9 mouse cellular contexts compared by ENCODE assay signal in genomic region chr9:21183421-21183820, GRCm38 (mm10). TPM values are rescaled to one million over a fixed set of nuclear protein-coding genes. Genes with fewer than 3 reads are reported as not detected.
DNase-seq lines count a peak whose midpoint lies in the region; ATAC-seq and TF ChIP-seq lines count a peak whose summit lies in the region.
"Had no signal": no experiment of that assay in that cellular context is flagged by ENCODE, and none has a peak within 500 bp of the region (broad histone marks: within the 10 kb centered on the region; RNA-seq: fewer than 3 reads in every experiment).

No protein-coding gene starts in this region.

- no peak overlapping the region for H3K9ac ChIP-seq in lung, embryonic 16.5 days (ENCODE audit: low read length)

- peak overlapping the region; percentile 95 for H3K27ac ChIP-seq in gastrocnemius, adult 2 months
- H3K27ac ChIP-seq in lung, embryonic 16.5 days (ENCODE audit: low read length) = no peak overlapping the region

- no peak for ATAC-seq in lung, embryonic 16.5 days (ENCODE audit: low read depth)

- intact Hi-C loops in gastrocnemius, adult 2 months (cut with DNase I) = no loop called here

- no peaks in the 10 kb centered on the region for H3K9me3 ChIP-seq in lung, embryonic 16.5 days (ENCODE audit: control insufficient read depth, low read length)
- H3K9me3 ChIP-seq in megakaryocyte, embryonic 14.5 days = no peaks in the 10 kb centered on the region

- H3K4me2 ChIP-seq in lung, embryonic 16.5 days (ENCODE audit: low read depth, low read length) = peak overlapping the region; percentile 57

- no peak for TF ChIP-seq CTCF in gastrocnemius, adult 2 months (IDR thresholded peaks at IDR 0.05)

- 81% methylated on average over 6 of the region's 6 CpGs for WGBS in lung, embryonic 16.5 days

- H3K4me1 ChIP-seq in lung, embryonic 16.5 days (replicated peaks; ENCODE audit: control insufficient read depth, insufficient read depth, low read length) = peaks cover 14% of the 10 kb centered on the region
- peaks cover 68% of the 10 kb centered on the region for H3K4me1 ChIP-seq in megakaryocyte, embryonic 14.5 days

- DNase-seq in gastrocnemius, adult 2 months = no peak
- no peak for DNase-seq in gastrocnemius, postnatal 25 days
- DNase-seq in lung, postnatal 4 days = no peak
- peak; percentile 60 for DNase-seq in induced T-regulatory cell, adult 2 months (ENCODE audit: low read depth)
- DNase-seq in testis, postnatal 14 days (ENCODE audit: low spot score) = no peak
- DNase-seq in adrenal gland, adult 18-20 months (ENCODE audit: low spot score in 2 of 2) = no peak
- DNase-seq: cerebellum, adult 18-20 months had no signal

- no peaks in the 10 kb centered on the region for H3K27me3 ChIP-seq in lung, embryonic 16.5 days (ENCODE audit: control insufficient read depth, insufficient read depth, low read depth, low read length)
- H3K27me3 ChIP-seq in megakaryocyte, embryonic 14.5 days (replicated peaks) = no peaks in the 10 kb centered on the region

- H3K36me3 ChIP-seq in lung, embryonic 16.5 days (ENCODE audit: control insufficient read depth, insufficient read depth, low read length) = no peaks in the 10 kb centered on the region
- peaks cover 14% of the 10 kb centered on the region for H3K36me3 ChIP-seq in megakaryocyte, embryonic 14.5 days (replicated peaks; ENCODE audit: low read length)

- peak overlapping the region; percentile 85 for H3K4me3 ChIP-seq in gastrocnemius, adult 2 months
- no peak overlapping the region for H3K4me3 ChIP-seq in lung, embryonic 16.5 days (ENCODE audit: low read length)
- peak overlapping the region; percentile 91 for H3K4me3 ChIP-seq in megakaryocyte, embryonic 14.5 days (replicated peaks)

RNA-seq across cellular contexts. Expression of gene Pde4a, which starts 17.9 kb away (rescaled TPM):
- total RNA-seq in gastrocnemius, adult 2 months (2021) = 10 to 100 TPM; 39.0 to 66.8 TPM
- total RNA-seq in gastrocnemius, postnatal 25 days (2021) = 10 to 100 TPM; 44.6 to 46.7 TPM
- polyA plus RNA-seq in lung, embryonic 16.5 days (2015; fragmentation: Nextera tagmentation; extraction: Ambion mirVana) = 9.7 and 11.0 TPM in 2 replicates
- polyA plus RNA-seq in megakaryocyte, embryonic 14.5 days (2012; ENCODE audit: insufficient read depth, low replicate concordance) = 8.2 and 26.2 TPM in 2 replicates
- total RNA-seq in adrenal gland, adult 18-20 months (2021) = 10 to 100 TPM in 1 of 2 experiments, 1 to 10 TPM in 1; 6.2 to 13.3 TPM

RNA-seq across cellular contexts. Expression of gene Cdc37, which starts 33.6 kb away (rescaled TPM):
- total RNA-seq in gastrocnemius, adult 2 months (2021) = 100 to 1,000 TPM; 116 to 139 TPM
- 100 to 1,000 TPM; 120 to 126 TPM for total RNA-seq in gastrocnemius, postnatal 25 days (2021)
- polyA plus RNA-seq in lung, embryonic 16.5 days (2015; fragmentation: Nextera tagmentation; extraction: Ambion mirVana) = 265 and 301 TPM in 2 replicates
- 62.5 and 150 TPM in 2 replicates for polyA plus RNA-seq in megakaryocyte, embryonic 14.5 days (2012; ENCODE audit: insufficient read depth, low replicate concordance)
- total RNA-seq in adrenal gland, adult 18-20 months (2021) = 100 to 1,000 TPM; 175 to 181 TPM

RNA-seq across cellular contexts. Expression of gene Tyk2, which starts 52.4 kb away (rescaled TPM):
- total RNA-seq in gastrocnemius, adult 2 months (2021) = 1 to 10 TPM; 4.4 to 5.9 TPM
- 1 to 10 TPM; 4.7 to 5.8 TPM for total RNA-seq in gastrocnemius, postnatal 25 days (2021)
- 16.9 and 18.1 TPM in 2 replicates for polyA plus RNA-seq in lung, embryonic 16.5 days (2015; fragmentation: Nextera tagmentation; extraction: Ambion mirVana)
- polyA plus RNA-seq in megakaryocyte, embryonic 14.5 days (2012; ENCODE audit: insufficient read depth, low replicate concordance) = 15.5 and 17.9 TPM in 2 replicates
- 10 to 100 TPM; 14.0 to 14.5 TPM for total RNA-seq in adrenal gland, adult 18-20 months (2021)

RNA-seq across cellular contexts. Expression of gene Keap1, which starts 55.7 kb away (rescaled TPM):
- total RNA-seq in gastrocnemius, adult 2 months (2021) = 10 to 100 TPM; 51.3 to 62.3 TPM
- total RNA-seq in gastrocnemius, postnatal 25 days (2021) = 10 to 100 TPM; 55.0 to 56.3 TPM
- 60.4 and 61.3 TPM in 2 replicates for polyA plus RNA-seq in lung, embryonic 16.5 days (2015; fragmentation: Nextera tagmentation; extraction: Ambion mirVana)
- polyA plus RNA-seq in megakaryocyte, embryonic 14.5 days (2012; ENCODE audit: insufficient read depth, low replicate concordance) = 47.4 and 49.4 TPM in 2 replicates
- total RNA-seq in adrenal gland, adult 18-20 months (2021) = 10 to 100 TPM; 44.9 to 51.2 TPM
